Mouse (Mus musculus) megakaryocyte, embryonic 14.5 days (primary cell): ENCODE results near the gene Ralbp1.

ENCODE experiments used
- FLI1 ChIP-seq: IDR thresholded peaks from 2 replicates; pipeline ENCODE4 v1.6.1; 2012; ENCODE audit warnings: low read length, inconsistent platforms, mixed read lengths
- GATA1 ChIP-seq: IDR thresholded peaks from 3 replicates; pipeline ENCODE4 v1.6.1; 2012; ENCODE audit warnings: mixed read lengths, low read length, inconsistent platforms, borderline replicate concordance

GRCm38 (mm10) chr17:65908270-65908669 is 22.7 kb upstream of the Ralbp1 start:
- TF ChIP-seq FLI1, result no peak
- TF ChIP-seq GATA1, result no peak
